Mouse (Mus musculus) midbrain, embryonic 10.5 days (tissue): ENCODE data around the gene Kpna2. TPM values are rescaled to one million over a fixed set of nuclear protein-coding genes. Genes with fewer than 3 reads are reported as not detected.
"Not testable (repeated sequence)": the region's sequence is repeated elsewhere in the genome, so short reads cannot be mapped to it uniquely, and the experiment has no call there.

Source experiments
- DNase-seq: peaks from one replicate; pipeline ENCODE4 v3.0.0-alpha.2; 2017; ENCODE audit warnings: low spot score
- H3K27ac ChIP-seq: fragments of 300-500 bp; sonication (generic); replicated peaks from 2 replicates; pipeline ENCODE4 v1.5.1; 2016; ENCODE audit warnings: mild to moderate bottlenecking
- H3K27me3 ChIP-seq: fragments of 300-500 bp; sonication (generic); 2 replicates; pipeline ENCODE4 v1.6.1; 2016; ENCODE audit warnings: low read depth, mild to moderate bottlenecking; ENCODE audit not compliant: poor library complexity, severe bottlenecking
- H3K36me3 ChIP-seq: fragments of 300-500 bp; sonication (generic); 2 replicates; pipeline ENCODE4 v1.6.1; 2016; ENCODE audit warnings: mild to moderate bottlenecking, moderate library complexity
- H3K4me1 ChIP-seq: fragments of 300-500 bp; sonication (generic); 2 replicates; pipeline ENCODE4 v1.6.1; 2016
- H3K4me3 ChIP-seq: fragments of 300-500 bp; sonication (generic); 2 replicates; pipeline ENCODE4 v1.5.1; 2016; ENCODE audit warnings: mild to moderate bottlenecking, moderate library complexity
- H3K9me3 ChIP-seq: fragments of 300-500 bp; sonication (generic); replicated peaks from 2 replicates; pipeline ENCODE4 v1.6.1; 2016; ENCODE audit warnings: mild to moderate bottlenecking
- WGBS: fragments of 180-500 bp; shearing (Covaris S2); methylation state at CpG from one replicate; pipeline ENCODE4 v1.1.7; 2016; 5-methylcytosine and 5-hydroxymethylcytosine counted together
- polyA plus RNA-seq: library from polyadenylated mRNA; unstranded; fragments of >200 nt; fragmentation: Nextera tagmentation; extraction: Ambion mirVana; gene quantifications from 2 replicates; pipeline ENCODE4 v1.2.1, GENCODE M21; 2016

Kpna2 gene
- polyA plus RNA-seq, 1 experiment from 2014 or later, result 771 TPM

DNA sequence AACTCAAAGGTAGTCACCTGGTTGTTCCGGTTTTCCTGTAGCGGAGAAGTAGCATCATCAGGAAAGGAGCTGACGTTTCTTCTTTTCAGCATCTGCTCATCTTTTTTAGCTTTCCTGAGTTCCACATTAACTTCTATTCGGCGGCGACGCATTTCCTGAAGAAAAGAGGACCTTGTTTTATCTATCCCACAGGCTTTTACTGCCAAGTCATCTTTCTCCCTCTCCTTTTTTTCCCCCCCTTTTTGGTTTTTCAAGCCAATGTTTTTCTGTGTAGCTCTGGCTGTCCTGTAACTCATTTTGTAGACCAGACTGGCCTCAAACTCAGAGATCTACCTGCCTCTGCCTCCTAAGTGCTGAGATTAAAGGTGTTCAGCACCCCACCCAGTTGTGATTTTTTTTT, 2.8 kb downstream of the Kpna2 start:
- WGBS, result 95% methylated on average over 7 of the region's 7 CpGs
- H3K4me3 ChIP-seq, result peak overlapping the region; percentile 100
- H3K36me3 ChIP-seq, result peaks cover 57% of the 10 kb centered on the region

DNA sequence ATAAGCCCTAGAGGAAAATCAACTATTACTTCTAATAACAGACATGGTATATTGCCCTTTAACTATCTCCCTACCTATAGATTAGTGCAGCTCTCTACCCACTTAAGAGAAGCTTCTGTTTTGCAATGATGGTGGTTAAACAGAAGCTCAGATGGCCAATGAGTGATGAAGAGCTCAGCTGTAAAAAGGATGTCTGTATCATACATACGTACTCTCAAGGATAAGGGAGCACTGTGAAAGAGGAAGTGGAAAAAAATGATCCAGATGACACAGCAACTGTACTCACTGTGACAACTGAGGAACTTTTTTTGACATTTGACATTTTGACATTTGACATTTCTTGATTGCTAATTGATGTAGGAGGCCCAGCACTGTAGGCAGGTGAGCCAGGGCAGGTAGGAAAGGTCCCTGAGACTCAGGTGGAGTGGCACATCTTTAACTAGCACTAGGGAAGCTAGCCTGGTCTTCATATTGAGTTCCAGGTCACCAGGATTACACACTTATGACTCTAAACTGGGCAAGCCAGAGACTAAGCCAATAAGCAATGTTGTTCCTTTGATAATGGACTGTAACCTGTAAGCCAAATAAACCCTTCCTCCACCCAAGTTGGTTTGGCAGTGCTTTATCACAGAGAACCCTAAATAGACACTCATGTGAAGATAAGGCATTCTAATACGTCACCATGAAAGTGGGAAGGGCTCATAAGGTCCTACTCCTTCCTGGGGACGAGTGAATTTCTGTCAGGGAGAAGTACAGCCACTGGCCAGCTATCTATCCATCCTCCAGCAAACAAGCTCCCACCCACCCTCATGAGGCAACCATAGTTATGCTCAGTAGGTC, 4.9 kb downstream of the Kpna2 start:
- Histone ChIP-seq H3K9me3 (no peaks in the 10 kb centered on the region), H3K27ac (no peak overlapping the region), H3K27me3 (no peaks in the 10 kb centered on the region), H3K4me1 (peaks cover 23% of the 10 kb centered on the region), H3K36me3 (peaks cover 77% of the 10 kb centered on the region), H3K4me3 (no peak overlapping the region)
- 85% methylated on average over 3 of the region's 3 CpGs for WGBS
- no peak for DNase-seq

More for the DNA sequence above, 2.8 kb downstream of the Kpna2 start:
- H3K27ac ChIP-seq, H3K9me3 ChIP-seq, DNase-seq, H3K27me3 ChIP-seq: not testable (repeated sequence)
- H3K4me1 ChIP-seq, result peaks cover 32% of the 10 kb centered on the region

DNA sequence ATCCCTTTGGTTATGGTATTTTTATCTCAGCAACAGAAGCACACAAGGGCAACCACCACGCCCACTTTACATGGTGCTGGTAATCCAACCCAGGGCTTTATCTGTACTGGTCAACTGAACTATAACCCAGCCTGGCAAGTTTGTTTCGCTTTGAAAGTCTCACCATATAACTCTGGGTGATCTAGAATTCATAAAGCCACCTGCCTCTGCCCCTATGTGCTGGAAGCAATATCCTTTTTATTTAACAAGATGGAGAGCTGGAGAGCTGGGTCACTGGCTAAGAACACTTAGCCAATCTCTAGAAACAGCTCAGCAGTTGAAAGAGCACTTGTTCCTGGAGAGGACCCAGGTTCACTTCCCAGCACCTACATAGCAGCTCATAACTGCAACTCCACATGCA, 12.0 kb downstream of the Kpna2 start:
- H3K27me3 ChIP-seq, result no peaks in the 10 kb centered on the region
- H3K4me3 ChIP-seq, result no peak overlapping the region
- no peaks in the 10 kb centered on the region for H3K9me3 ChIP-seq
- H3K27ac ChIP-seq, result no peak overlapping the region
- no peaks in the 10 kb centered on the region for H3K4me1 ChIP-seq
- peaks cover 78% of the 10 kb centered on the region for H3K36me3 ChIP-seq
- no peak for DNase-seq
- 91% methylated on average over 2 of the region's 2 CpGs for WGBS

DNA sequence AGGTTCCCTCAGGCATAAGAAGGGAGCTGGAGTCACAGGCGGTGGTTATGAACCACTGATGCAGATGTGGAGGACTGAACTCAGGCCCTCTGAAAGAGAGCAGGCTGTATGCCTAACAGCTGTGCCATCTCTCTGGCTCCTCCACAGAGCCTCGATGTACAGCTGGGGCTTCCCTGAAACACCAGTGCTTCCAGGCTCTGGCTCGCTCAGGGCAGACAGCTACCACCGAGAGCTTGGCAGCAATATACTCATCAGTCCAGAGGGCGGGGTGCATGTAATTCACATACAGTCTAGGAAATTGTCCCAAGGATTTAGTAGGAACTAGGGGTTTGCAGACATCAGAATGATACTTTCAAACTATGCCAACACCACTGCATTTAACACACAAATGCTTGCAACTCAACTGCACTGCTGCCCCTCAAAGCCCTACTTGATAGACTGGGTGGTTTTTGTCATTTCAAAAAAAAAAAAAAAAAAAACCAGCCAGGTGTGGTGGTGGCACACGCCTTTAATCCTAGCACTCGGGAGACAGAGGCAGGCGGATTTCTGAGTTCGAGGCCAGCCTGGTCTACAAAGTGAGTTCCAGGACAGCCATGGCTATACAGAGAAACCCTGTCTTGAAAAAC, 13.2 kb downstream of the Kpna2 start:
- H3K27me3 ChIP-seq, H3K27ac ChIP-seq, H3K9me3 ChIP-seq, H3K4me1 ChIP-seq, H3K4me3 ChIP-seq, DNase-seq: not testable (repeated sequence)
- WGBS, result 89% methylated on average over 9 of the region's 9 CpGs
- peaks cover 66% of the 10 kb centered on the region for H3K36me3 ChIP-seq

DNA sequence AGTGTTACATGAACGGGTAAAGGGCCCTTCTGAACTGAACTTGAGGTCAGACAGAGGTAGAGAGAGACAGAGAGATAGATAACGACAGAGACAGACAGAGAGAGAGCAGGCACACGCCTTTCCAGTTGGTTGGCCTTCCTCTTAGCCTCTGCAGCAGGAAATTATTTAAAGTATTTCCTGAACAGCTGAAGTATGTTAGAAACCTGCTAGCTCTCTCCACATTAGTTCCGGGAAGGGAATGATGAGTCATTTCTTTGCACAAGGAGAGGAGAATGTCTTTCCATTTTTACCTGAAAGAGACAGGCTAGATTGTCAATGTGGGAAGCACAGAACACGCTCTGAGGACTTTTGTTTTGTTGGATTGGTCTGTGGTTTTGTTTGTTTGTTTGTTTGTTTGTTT, 17.0 kb downstream of the Kpna2 start:
- no peaks in the 10 kb centered on the region for H3K4me1 ChIP-seq
- H3K27me3 ChIP-seq, result no peaks in the 10 kb centered on the region
- H3K36me3 ChIP-seq, result peaks cover 31% of the 10 kb centered on the region
- no peak overlapping the region for H3K27ac ChIP-seq
- WGBS, result 66% methylated on average over 5 of the region's 5 CpGs
- no peak overlapping the region for H3K4me3 ChIP-seq
- no peaks in the 10 kb centered on the region for H3K9me3 ChIP-seq
- DNase-seq, result no peak

DNA sequence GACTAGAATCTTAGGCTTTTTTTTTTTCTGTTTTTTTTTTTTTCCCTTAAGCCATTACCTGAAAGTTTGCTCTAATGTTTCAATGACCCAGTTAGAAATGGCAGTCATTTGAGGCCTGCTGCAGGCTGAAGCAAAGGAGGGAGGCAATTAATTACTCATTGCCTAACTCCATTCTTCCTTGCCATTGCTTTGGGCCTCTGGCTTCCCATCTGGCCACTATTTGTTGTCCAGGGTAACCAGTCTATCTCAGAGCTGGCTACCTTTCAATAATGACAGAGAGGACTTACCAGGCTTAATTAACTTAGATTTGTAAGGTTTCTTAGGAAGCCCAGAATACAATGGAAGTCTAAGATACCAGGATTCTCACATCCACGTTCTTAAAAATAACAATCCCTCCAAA, 17.6 kb downstream of the Kpna2 start:
- no peak overlapping the region for H3K4me3 ChIP-seq
- H3K36me3 ChIP-seq, result peaks cover 26% of the 10 kb centered on the region
- H3K9me3 ChIP-seq, result no peaks in the 10 kb centered on the region
- H3K27me3 ChIP-seq, result no peaks in the 10 kb centered on the region
- 36% methylated on average over 1 of the region's 1 CpGs for WGBS
- H3K27ac ChIP-seq, result no peak overlapping the region
- DNase-seq, result no peak
- H3K4me1 ChIP-seq, result no peaks in the 10 kb centered on the region

DNA sequence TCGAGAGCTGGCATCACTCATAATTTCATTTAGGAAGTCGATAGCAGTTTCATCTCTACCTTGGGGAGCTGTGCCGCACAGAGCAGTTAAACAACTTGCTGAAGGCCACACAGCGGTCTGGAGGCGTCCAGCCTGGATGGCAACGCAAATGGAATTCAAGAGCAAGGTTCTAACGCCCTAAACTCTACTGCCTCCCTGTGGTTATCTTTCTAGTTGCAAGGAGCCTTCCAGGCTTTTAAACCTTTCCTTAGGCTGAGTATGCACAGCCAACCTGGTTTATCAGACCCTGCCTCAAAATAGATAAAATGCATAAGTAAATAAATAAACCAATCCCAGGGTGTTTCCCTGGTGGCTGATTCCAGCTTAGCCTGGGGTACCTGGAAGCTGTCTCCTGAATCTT, 18.9 kb downstream of the Kpna2 start:
- DNase-seq, result peak; percentile 53
- H3K4me1 ChIP-seq, result no peaks in the 10 kb centered on the region

DNA sequence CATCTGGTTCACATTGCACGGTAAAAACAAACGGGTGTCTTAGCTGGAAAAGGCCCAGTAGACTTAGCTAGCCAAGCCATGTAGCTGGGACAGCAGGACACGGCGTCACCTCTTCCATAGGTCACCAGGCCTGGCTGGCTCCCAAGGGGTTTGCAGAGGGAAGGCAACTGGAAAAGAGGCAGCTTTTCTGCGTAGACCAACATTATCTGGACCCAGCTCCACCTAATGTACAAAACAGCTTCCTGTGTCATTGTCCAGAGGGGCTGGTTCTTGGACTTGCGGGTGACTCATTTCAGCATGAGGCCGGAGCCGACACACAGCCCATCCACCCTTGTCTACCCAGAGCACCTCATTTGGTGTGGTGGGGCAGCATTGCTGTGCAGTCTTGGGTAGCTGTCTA, 23.1 kb downstream of the Kpna2 start:
- Histone ChIP-seq H3K27ac (no peak overlapping the region), H3K9me3 (no peaks in the 10 kb centered on the region), H3K4me1 (no peaks in the 10 kb centered on the region), H3K36me3 (no peaks in the 10 kb centered on the region), H3K4me3 (no peak overlapping the region), H3K27me3 (no peaks in the 10 kb centered on the region)
- 88% methylated on average over 8 of the region's 8 CpGs for WGBS
- DNase-seq, result no peak

More for the DNA sequence above, 18.9 kb downstream of the Kpna2 start:
- 33% methylated on average over 7 of the region's 7 CpGs for WGBS
- H3K4me3 ChIP-seq, result no peak overlapping the region
- no peaks in the 10 kb centered on the region for H3K27me3 ChIP-seq
- no peaks in the 10 kb centered on the region for H3K9me3 ChIP-seq
- H3K36me3 ChIP-seq, result peaks cover 16% of the 10 kb centered on the region
- no peak overlapping the region for H3K27ac ChIP-seq

DNA sequence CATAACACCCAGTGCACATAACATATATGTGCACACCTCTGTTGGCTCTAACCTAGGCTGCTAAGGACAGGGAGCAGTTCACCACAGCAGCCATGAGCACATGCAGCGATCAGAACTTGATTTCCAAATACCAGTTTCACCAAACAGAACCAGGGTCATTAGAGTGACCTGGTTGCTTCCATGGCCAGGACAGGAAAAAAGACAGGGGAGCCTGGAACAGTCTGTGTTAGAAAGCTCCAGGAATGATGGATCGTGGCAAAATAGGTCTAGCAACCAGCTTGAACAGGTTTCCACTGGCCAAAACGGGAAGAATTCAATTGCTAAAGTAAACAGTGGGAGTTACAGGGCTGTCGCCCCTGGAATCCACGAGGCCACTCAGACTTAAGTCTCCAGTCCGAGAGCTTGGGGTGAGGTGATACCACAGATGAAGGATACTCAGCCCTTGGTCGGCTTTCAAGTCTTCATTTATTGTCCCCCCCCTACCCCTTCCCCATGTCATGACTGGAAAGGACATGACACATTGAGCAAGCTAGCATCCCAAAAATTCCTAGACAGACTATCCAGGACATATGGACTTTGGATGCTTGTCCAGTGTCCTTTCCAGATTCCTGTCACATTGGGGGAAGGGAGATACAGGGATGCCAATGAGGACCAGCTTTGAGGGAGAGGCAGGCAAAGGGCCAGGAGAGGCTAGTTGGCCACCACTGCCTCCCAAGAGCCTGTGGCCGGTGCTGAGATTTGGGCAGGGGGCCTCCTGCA, 23.7 kb downstream of the Kpna2 start:
- Histone ChIP-seq H3K36me3 (no peaks in the 10 kb centered on the region), H3K4me1 (no peaks in the 10 kb centered on the region), H3K4me3 (no peak overlapping the region), H3K27ac (no peak overlapping the region), H3K9me3 (no peaks in the 10 kb centered on the region), H3K27me3 (no peaks in the 10 kb centered on the region)
- no peak for DNase-seq
- 77% methylated on average over 8 of the region's 8 CpGs for WGBS

DNA sequence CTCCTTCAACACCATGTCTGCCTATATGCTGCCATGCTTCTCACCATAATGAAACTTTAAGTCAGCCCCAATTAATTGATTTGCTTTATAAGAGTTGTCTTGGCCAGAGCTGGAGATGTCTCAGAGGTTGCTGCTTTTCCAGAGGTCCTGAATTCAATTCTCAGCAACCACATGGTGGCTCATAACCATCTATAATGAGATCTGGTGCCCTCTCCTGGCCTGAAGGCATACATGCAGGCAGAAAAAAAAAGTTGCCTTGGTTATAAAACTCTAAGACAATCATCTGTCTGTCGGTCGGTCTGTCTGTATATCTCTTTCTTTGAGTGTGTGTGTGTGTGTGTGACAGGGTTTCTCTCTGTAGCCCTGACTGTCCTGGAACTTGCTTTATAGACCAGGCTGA, 24.9 kb downstream of the Kpna2 start:
- H3K4me3 ChIP-seq, result no peak overlapping the region
- no peaks in the 10 kb centered on the region for H3K36me3 ChIP-seq
- no peak for DNase-seq
- no peak overlapping the region for H3K27ac ChIP-seq
- H3K4me1 ChIP-seq, result no peaks in the 10 kb centered on the region
- no peaks in the 10 kb centered on the region for H3K9me3 ChIP-seq
- WGBS, result 74% methylated on average over 2 of the region's 2 CpGs
- H3K27me3 ChIP-seq, result no peaks in the 10 kb centered on the region

DNA sequence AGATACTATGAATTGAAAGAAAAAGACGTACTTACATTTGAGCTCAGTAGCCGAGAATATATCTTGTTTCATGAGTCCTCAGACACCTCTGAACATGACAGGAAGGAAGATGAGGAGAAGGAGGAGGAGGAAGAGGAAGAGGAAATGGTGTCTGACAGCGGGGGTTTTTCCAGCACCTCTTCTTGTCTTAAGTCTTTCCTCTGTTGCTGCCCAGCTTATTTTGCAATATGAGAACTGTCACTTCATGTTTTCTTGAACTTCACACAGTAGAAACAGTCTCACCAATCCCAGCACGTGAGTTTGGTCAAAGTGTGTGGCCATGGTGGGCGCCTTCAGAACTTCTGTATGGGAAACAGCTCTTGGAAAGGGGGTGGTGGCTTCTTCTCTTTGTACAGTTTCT, 26.3 kb downstream of the Kpna2 start:
- WGBS, result 89% methylated on average over 5 of the region's 5 CpGs
- no peak overlapping the region for H3K4me3 ChIP-seq

DNA sequence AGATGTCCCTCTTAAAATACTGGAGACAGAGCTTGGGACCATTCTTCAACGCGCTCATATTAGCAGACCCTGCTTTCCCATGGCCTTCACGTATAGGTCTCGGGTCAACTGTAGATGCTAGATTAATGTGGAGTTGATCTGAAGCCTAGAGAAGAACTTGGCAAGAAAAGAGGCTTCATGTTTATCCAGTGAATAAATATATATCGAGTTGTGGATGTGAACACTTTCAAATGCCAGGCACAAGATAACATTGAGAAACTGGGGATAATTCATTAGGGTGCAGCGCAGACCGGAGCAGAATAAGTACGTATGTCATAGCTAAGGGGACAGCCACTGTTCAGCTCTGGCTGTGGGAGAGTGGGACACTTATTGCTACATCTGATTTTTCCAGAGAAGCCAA, 29.5 kb downstream of the Kpna2 start:
- no peak overlapping the region for H3K4me3 ChIP-seq
- no peak overlapping the region for H3K27ac ChIP-seq
- WGBS, result 94% methylated on average over 8 of the region's 8 CpGs
- no peaks in the 10 kb centered on the region for H3K9me3 ChIP-seq
- no peaks in the 10 kb centered on the region for H3K4me1 ChIP-seq
- H3K27me3 ChIP-seq, result no peaks in the 10 kb centered on the region
- DNase-seq, result no peak
- no peaks in the 10 kb centered on the region for H3K36me3 ChIP-seq

More for the DNA sequence above, 26.3 kb downstream of the Kpna2 start:
- H3K27me3 ChIP-seq, result no peaks in the 10 kb centered on the region
- no peaks in the 10 kb centered on the region for H3K9me3 ChIP-seq
- no peaks in the 10 kb centered on the region for H3K36me3 ChIP-seq
- H3K4me1 ChIP-seq, result no peaks in the 10 kb centered on the region
- DNase-seq, result no peak
- H3K27ac ChIP-seq, result no peak overlapping the region

DNA sequence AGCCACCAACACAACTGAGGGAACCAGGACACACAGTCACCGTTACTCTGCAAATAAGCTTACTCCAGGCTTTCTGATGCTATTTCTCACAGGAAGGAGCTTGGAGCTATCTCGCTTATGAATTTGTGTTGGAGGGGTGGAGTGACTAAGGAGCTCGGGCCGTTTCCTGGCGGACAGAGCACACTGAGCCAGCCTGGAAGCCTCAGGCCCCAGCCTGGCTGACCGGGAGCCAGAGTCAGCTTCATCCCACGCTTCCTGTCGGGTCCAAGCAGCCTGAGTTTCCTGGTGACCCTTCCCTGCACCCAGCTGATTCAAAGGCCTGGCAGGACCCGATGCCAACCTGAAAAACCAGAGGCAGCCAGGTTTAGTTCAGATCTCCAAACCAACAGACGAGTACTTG, 31.7 kb downstream of the Kpna2 start:
- DNase-seq, result no peak
- 84% methylated on average over 10 of the region's 10 CpGs for WGBS
- H3K27ac ChIP-seq, result no peak overlapping the region
- H3K9me3 ChIP-seq, result no peaks in the 10 kb centered on the region
- no peaks in the 10 kb centered on the region for H3K4me1 ChIP-seq
- H3K4me3 ChIP-seq, result no peak overlapping the region
- no peaks in the 10 kb centered on the region for H3K36me3 ChIP-seq
- H3K27me3 ChIP-seq, result no peaks in the 10 kb centered on the region
